Mouse (Mus musculus) erythroblast, adult 5-6 weeks (primary cell): Measurements from ENCODE around the gene Xpr1. TPM values are rescaled to one million over a fixed set of nuclear protein-coding genes. Genes with fewer than 3 reads are reported as not detected.

Experiments
- ATAC-seq: replicated peaks from 2 replicates; pipeline ENCODE4 v1.8.0; 2016; ENCODE audit warnings: moderate number of reproducible peaks, mild to moderate bottlenecking, moderate TSS enrichment, inconsistent platforms; ENCODE audit not compliant: poor library complexity, low FRiP score, severe bottlenecking
- total RNA-seq, 2 experiments: library from RNA; stranded (forward) in 1 of 2; stranded (reverse) in 1 of 2; fragments of 150-400 nt in 1 of 2; fragments of 200-764, 138-1000 nt in 1 of 2; gene quantifications; 2 replicates each; pipeline versions ENCODE4 v1.2.3 to v1.2.4; 2015 to 2017; ENCODE audit warnings: low replicate concordance in 2 of 2

Gene Xpr1
- total RNA-seq, 2 experiments from 2014 or later: 10.3 to 24.2 TPM

DNA sequence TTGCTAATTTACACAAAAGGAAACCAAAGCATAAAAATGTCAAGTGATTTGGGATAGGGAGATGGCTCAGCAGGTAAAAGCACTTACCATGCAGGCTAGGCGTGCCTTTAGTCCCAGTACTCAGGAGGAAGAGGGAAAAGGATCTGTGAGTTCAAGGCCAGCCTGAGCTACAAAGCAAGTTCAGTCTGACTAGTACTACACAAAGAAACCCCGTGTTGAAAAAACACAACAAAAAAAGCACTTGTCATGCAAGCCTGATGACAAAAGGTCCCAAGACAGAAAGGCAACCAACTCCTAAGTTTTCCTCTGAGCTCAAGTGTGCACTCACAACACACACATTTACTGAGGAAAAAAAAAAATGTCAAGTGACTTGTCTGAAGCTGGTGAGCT is 8.6 kb downstream of the Xpr1 start:
- ATAC-seq: no peak

DNA sequence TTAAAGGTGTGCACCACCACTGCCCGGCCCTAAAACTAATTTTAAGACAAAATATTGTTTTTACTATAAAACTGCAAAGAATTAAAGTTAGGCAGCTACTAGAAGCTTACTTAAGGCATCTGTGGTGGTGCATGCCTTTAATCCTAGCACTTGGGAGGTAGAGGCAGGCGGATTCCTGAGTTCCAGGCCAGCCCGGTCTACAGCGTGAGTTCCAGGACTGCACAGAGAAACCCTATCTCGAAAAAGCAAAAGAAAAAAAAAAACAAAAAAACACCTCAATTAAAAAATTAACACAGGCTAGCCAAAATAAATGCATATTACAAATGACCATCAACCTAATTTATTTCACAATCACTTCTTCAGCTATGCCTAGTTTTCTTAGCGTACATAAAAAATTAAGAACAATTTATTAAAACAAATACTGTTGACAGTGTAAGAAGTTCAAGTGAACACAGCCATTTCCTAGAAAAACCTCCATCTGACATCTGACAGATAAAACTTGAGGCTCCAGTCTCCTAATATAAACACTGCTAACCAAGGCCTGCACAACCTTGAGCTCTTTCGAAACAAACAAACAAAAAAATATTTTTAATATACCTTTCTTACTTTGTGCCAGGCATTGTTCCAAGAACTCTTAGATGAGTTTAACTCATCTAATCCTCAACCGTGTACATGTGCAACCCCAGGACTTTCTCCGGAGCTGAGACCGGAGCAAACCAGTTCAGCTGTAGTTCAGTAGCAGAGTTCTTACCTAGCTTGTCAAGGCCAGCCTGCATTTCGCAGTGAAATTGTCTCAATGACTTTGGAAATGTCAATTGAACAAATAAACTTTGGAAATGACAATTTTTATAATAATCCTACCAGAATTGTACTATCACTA is 9.3 kb downstream of the Xpr1 start:
- 0 out of 2 replicates have a peak, but pooled peaks have one; percentile 58 for ATAC-seq

DNA sequence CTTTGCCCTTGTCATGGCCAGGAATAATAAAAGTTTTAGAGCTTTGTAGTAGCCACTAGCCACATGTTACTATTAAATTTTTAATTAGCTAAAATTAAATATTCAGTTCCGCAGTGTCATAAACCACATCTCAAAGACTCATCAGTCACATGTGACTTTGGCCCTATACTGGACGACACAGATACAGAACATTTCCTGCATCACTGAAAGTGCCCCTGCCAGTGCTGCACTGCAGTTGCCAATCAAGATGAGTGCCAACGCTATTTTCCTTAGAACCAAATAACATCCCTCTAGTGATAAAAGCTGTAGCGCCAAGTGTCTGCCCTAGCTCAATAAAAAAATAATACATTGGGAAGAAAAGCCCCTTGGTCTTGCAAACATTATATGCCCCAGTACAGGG is 17.2 kb downstream of the Xpr1 start:
- no peak for ATAC-seq

DNA sequence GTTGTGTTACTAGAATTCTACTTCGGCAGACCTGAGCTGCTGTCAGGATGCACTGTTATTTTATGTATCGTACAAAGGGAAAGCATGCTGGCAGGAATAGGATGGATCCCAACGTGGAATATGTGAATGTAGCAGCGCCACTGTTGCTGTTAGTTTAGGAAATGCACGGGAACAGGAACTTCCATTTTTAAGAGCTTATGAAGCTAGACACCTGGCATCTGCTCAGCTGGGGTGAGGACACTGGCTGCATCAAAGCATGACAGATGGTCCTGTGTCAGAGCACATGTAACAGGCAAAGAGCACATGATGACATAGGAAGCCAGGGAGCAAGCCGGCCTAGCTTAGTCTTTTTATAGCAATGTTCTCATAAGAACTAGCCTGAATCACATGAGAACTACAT is 22.4 kb downstream of the Xpr1 start:
- ATAC-seq: no peak

DNA sequence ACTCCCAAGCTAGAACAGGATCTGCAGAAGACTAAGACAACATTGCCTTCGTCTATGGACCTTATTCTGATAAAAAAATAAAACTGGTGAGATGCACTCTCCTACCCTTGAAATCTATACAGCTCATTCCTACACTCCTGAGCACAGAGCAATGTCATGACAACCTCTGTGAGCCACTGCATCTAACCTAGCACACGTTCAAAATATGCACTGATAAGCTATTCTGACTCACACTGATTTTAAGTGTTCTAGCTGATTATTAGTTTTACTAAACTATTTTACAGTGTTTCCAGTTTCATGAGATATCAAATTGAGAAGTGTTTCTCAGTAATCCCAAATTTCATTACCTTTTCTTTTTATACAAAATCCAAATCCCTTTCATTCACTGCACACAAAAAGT is 23.2 kb downstream of the Xpr1 start:
- no peak for ATAC-seq

DNA sequence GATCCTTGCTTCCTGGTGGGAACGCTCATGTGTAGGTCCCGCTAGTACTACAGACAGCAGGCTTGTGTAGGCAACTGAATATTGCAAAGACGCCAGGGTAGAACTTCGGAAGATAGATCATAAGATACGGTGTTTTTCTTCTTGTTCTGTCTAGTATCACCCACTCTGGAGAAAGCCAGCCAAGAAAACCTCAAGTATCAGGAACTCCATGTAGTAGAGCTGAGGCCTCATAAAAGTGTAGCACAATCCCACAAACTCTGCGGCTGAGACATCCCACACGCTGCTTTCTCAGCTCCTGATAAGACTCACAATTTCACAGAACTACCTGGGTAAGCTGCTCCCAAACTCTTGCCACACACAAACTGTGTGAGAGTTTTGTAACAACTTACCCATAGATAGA is 24.4 kb downstream of the Xpr1 start:
- no peak for ATAC-seq

DNA sequence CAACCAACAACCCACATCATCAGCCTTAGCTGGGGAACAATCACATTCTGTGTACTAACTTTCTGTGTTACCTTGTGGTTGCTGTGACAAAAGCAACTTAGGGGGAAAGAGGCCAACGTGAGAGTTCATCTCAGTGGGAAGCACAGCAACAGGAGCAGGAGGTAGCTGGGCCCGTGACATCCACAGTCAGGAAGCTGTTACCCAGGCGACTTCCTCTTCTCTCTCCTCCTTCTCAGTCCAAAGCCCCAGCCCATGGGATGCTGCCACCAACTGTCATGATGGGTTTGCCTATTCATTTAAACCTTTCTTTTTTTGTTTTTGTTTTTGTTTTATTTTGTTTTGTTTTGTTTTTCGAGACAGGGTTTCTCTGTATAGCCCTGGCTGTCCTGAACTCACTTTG is 25.7 kb downstream of the Xpr1 start:
- no peak for ATAC-seq

DNA sequence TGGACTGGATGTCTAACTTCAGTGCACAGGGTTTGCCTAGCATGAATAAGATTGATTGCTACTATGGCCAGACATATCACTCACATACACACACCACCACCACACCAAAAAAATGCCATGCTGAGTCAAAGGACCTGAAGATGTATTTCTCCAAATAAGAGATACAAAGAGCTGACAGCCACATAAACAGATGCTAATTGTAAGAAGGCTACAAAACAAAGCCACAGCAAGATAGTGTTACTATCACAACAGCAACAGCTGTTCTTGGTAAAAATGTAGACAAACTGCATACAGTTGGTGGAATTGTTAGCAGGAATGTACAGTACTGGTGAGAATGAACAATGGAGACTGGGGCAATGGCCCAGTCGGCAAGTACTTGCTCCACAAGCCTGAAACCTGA is 28.8 kb downstream of the Xpr1 start:
- ATAC-seq: no peak

DNA sequence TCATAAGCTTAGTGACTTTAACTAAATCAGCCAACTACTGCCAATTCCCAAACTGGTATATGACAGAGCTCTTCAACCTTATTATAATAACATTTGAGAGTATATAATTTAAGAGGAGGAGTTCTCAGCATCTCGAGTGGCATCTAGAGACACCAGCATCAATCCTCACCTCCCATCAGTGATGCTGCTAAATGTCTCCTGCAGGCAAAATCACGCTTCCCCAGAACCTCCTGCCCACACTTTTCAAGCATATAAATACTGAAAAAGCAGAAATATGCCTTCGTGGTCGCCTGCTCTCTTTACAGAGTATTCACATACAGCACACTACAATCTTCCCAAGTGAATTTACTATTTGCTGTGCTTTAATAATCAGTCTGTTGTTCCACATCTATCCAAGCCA is 30.7 kb downstream of the Xpr1 start:
- no peak for ATAC-seq

DNA sequence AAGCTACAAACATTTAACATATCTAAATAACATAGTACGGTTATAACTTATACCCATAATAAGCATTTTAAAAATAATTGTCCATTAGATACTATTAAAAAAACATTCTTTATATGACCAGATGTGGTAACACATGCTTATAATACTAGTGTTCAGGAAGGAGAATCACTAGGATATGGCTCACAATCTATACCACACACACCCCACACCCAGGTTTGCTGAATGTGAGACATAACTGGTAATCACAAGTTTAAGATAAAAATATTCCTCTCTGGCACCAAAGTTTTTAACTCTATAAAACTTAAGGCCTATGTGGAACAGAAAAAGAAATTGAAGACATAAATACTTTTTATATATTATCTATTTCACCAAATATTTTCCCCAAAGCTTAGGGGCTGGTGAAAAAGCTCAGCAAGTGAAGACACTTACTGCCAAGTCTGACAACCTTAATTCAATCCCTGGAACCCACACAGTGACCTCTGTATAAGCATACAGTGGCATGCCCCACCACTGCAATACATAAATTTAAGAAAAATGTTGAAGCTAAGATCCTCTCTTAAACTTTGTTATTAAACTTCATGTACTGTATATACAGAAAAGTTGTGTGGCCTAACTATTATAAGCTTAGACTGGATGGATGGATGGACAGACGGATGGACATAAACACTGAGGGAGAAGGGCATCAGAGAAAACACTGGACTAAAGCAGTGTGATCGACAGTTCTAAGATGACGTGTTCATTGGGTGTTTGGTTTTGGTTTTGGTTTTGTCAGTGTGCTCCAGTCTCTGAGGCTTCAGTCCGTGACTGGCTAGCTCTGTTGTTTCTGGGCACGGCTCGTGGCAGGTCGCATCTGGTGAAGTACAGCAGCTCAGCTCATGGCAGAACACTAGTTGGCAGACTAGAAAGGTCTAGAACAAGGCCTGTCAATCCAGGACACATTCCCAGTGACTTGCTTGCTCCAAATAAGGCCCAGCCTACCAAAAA is 33.6 kb downstream of the Xpr1 start:
- ATAC-seq: peak; percentile 73; the same call in 1 of the 2 replicates

DNA sequence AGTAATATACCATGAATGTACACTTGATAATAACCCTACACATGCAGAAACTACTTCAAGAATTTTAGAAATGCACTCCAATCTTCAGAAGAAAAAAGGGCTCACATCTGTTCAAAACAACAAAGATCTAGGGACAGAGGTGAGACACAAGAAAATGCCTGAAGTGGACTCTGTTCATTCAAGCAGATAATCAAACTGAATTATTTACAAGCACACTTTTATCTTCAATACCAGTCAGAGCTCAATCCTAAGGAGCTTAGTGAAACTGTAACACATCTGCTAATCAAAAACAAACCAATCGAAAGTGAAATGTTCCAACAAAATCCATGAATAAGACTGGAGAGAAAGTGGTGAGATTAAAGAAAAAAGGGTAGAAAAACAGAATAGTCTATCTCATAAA is 35.3 kb downstream of the Xpr1 start:
- no peak for ATAC-seq

DNA sequence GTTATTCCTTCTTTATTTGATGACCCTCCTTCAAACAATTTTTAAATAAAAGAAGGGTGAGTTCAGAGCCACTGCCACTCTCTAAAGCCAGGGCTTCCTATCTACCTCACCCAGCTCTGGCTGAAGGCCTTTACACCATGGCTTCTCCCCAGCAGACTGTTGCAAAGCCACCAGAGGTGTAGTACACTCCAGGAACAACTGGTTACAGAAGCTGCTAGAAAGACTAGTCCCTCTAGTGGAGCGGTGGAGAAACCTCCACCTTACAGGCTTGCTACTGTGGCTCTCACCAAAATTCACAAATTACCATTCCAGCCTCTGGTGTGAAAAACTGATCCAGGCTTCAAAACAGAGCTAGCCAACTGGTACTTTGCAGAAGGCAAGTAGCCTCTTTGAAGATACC is 37.9 kb downstream of the Xpr1 start:
- no peak for ATAC-seq

DNA sequence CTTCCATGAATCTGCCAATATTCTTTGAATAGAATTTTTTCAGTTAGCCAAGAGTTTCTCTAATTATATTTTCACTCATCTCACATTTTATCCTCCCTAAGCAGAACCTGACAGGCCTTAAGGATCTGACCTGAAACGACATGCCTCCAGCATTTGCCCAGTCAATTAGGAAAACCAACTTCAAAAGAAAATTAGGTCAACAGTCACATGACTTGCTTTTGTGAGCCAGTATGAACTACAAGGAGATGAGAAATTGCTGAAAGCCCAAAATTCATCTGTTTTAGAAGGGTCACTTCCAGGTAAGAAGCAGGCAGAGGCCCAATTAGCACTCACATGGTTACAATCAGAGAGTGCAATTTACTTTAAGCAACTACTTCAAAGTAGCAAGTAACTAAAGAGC is 44.4 kb downstream of the Xpr1 start:
- ATAC-seq: no peak

DNA sequence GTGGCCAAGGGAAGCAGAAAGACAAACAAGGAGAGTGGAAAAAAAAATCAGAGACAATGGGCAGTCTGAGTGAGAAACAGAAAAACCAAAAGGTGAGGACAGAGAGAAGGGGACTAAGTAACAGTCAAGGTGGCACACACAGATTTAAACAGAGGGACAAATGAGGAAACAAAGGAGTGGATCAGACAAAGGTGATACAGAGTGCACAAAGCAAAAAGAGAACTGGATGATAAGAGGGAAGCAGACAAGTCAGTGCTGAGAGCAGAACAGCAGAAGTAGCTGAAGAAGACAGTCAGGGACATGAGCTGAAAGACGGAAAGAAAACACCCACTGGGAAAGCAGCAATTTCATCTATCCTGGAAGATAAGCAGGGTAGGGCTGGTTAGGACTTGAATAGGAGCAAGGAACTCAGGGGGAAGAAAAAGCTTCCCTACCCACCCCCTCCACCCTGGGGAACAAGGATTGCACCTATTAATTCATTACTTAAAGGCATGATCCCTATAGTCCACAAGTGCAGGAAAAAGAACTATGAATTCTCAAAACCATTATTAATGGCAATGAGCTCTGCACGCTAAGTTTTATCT is 47.0 kb downstream of the Xpr1 start:
- no peak for ATAC-seq

DNA sequence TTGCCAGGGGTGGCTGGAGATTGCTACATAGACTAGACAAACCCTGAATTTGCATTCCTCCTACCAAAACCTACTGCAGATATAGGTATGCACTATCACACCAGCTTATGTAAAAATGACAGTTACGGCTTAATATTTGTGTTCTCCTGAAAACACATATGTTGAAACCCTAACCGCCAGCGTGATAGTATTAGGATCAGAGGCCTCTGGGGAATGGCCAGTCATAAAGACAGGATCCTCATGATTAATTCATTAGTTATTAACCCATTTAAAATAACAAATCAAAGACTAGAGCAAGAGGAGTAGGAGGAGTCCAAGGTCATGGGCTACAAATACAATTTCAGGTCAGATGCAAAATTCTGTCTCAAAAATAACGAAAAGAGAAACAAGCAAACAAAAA is 50.8 kb downstream of the Xpr1 start:
- no peak for ATAC-seq

DNA sequence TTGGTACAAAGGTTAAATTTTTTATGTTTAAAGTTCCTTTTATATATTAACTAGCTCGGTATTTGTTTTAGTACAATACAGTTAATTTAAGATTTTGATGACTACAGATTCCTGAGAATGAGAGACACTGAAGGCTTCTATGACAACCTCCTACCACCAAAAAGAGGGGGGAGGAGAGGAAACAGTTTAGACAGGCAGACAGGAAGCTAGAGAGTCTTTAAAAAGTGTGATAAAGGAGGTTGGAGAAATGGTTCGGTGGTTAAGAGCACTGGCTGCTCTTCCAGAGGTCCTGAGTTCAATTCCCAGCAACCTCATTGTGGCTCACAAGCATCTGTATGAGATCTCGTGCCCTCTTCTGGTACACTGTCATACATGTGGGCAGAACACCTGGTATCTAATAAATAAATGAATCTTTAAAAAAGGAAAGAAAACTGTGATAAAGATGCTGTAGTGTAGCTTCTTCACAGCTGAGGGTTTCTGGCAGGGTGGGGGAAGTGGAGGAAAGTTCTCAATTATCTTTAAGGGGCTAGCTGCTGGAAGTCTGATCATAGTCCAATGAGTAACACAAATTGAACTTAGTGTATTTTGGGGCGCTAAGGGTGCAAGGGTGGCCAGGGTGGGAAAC is 55.6 kb downstream of the Xpr1 start:
- ATAC-seq: no peak

DNA sequence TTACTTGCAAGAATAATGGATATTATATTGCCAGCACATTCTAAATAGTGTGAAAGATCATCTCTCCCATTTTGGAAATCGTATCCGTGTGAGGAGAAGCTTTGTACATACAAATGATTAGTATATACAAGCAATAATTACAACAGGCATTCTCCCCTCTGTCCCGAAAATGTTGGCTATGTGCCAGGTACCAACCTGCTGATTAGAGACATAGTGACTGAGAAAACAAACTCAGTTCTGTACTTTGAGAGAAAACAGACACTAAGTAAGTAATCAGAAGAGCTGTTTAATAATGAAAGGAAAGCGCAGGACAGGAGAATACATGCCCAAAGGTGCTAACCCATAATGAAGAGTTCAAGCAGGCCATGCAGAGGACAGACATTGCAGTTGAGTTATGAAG is 64.1 kb downstream of the Xpr1 start:
- no peak for ATAC-seq

DNA sequence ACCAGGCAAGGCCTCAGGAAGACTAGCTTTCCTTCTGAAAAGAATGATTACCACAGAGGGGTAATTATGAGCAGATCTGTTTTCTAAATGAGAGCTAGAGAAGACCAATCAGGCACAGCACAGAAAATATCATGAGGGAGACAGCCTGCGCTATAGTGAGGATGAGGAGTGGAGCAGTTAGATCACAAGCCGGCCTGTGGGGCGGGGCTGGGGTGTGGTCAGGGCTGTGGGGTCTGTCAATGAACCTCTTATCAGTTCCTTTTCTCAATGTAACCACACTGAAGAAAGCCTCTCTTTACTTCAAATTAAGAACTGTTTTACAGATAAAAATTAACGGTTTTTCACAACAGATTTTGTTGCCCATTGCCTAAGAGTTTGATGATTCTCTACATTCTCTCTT is 65.7 kb downstream of the Xpr1 start:
- ATAC-seq: peak; percentile 76

DNA sequence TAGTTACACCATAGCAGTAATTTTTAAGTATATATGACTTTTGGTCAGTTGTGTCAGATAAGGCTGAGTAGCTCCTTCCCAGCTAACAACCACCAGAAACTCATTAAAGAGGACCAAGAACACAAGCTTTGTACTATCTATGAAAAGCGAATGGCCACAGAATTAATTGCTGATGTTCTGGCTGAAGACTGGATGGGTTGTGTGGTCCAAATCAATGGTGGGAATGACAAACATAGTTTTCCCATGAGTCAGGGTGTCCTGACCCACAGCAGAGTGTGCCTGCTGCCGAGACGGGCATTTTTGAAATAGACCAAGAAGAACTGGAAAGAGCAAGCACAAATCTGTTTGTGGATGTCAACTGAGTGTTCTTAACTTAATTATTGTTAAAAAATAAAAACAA is 68.7 kb downstream of the Xpr1 start:
- no peak for ATAC-seq

DNA sequence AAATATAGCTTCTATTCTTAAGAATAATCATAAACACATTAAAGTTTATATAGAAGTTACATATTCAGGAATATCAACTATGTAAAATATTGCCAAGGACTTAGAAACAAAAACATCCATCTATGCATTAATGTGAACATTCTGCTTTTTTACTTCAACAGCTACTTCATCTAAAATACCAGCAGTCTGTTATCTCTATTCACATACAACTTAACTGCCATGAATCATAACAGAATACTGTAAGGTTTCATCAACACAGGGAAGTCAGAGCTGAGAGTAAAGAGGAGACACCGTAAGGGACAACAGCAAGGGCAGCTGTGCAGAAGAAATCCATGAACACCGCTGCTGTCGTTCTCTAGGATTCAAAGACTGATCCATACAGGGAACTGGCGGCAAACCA is 69.9 kb downstream of the Xpr1 start:
- ATAC-seq: no peak
